Mouse (Mus musculus) ES-E14 (cell line): ENCODE results near the gene Pip4k2a. TPM values are rescaled to one million over a fixed set of nuclear protein-coding genes. Genes with fewer than 3 reads are reported as not detected.

Source experiments
- DNase-seq: peaks from one replicate; pipeline ENCODE4 v3.0.0-alpha.2; 2013; ENCODE audit warnings: low read depth, low spot score
- H3K27ac ChIP-seq: 2 replicates; pipeline ENCODE4 v1.5.1; 2012; ENCODE audit warnings: low read depth, mild to moderate bottlenecking, low read length, moderate library complexity, mixed read lengths; ENCODE audit not compliant: poor library complexity, insufficient read depth, severe bottlenecking
- H3K36me3 ChIP-seq: 2 replicates; pipeline ENCODE4 v1.6.1; 2012; ENCODE audit warnings: mild to moderate bottlenecking, low read length, moderate library complexity, mixed read lengths; ENCODE audit not compliant: control insufficient read depth, poor library complexity, insufficient read depth, severe bottlenecking
- H3K4me1 ChIP-seq, 2 experiments: fragments of 150-350 bp in 1 of 2; sonication (generic) in 1 of 2; 2 replicates each; pipeline ENCODE4 v1.6.1; 2012; ENCODE audit warnings: low read length in 2 of 2, mild to moderate bottlenecking in 1 of 2, mixed read lengths in 1 of 2; ENCODE audit not compliant: control insufficient read depth in 2 of 2, insufficient read depth in 2 of 2, poor library complexity in 1 of 2
- H3K4me3 ChIP-seq, 2 experiments: fragments of 150-350 bp in 1 of 2; sonication (generic) in 1 of 2; 2 replicates each; pipeline ENCODE4 v1.5.1; 2012; ENCODE audit warnings: low read length in 2 of 2, low read depth in 1 of 2, mild to moderate bottlenecking in 1 of 2, mixed read lengths in 1 of 2; ENCODE audit not compliant: insufficient read depth in 1 of 2, poor library complexity in 1 of 2, severe bottlenecking in 1 of 2
- H3K9ac ChIP-seq: 2 replicates; pipeline ENCODE4 v1.6.1; 2012; ENCODE audit warnings: low read depth, mild to moderate bottlenecking, low read length, mixed read lengths; ENCODE audit not compliant: poor library complexity, insufficient read depth, severe bottlenecking
- H3K9me3 ChIP-seq: fragments of 150-350 bp; sonication (generic); 2 replicates; pipeline ENCODE4 v1.6.1; 2012; ENCODE audit warnings: low read depth, mild to moderate bottlenecking, low read length; ENCODE audit not compliant: control insufficient read depth, insufficient read depth
- CHD2 ChIP-seq: IDR thresholded peaks from 2 replicates; pipeline ENCODE4 v1.6.1; 2014; ENCODE audit warnings: mild to moderate bottlenecking, low read depth, low read length, inconsistent platforms
- HCFC1 ChIP-seq: IDR thresholded peaks from 2 replicates; pipeline ENCODE4 v1.6.1; 2012; ENCODE audit warnings: low read length, inconsistent platforms, borderline replicate concordance; ENCODE audit not compliant: insufficient read depth
- MAFK ChIP-seq: IDR thresholded peaks from 2 replicates; pipeline ENCODE4 v1.6.1; 2014; ENCODE audit warnings: mild to moderate bottlenecking, low read depth, low read length, inconsistent platforms; ENCODE audit not compliant: insufficient read depth
- ZC3H11A ChIP-seq: IDR thresholded peaks from 2 replicates; pipeline ENCODE4 v1.6.1; 2012; ENCODE audit warnings: low read depth, mild to moderate bottlenecking, inconsistent platforms, low read length, borderline replicate concordance
- ZNF384 ChIP-seq: IDR thresholded peaks from 2 replicates; pipeline ENCODE4 v1.6.1; 2012; ENCODE audit warnings: low read depth, low read length, inconsistent platforms
- in situ Hi-C, 2 experiments: fragments of 600-800 bp; cut with MboI; formaldehyde crosslinking; loops; one replicate each; pipeline ENCODE4 v1.15.1; 2025; ENCODE audit warnings: low sequenced_read_pairs in 2 of 2, inconsistent platforms in 1 of 2; ENCODE audit not compliant: unreplicated experiment in 2 of 2
- total RNA-seq: library from RNA; depleted of rRNA; stranded (reverse); fragments of 300-350 nt; gene quantifications from 2 replicates; pipeline ENCODE4 v1.2.3, GENCODE M21; 2012

Pip4k2a gene
- total RNA-seq, 1 experiment, result 3.0 TPM

DNA sequence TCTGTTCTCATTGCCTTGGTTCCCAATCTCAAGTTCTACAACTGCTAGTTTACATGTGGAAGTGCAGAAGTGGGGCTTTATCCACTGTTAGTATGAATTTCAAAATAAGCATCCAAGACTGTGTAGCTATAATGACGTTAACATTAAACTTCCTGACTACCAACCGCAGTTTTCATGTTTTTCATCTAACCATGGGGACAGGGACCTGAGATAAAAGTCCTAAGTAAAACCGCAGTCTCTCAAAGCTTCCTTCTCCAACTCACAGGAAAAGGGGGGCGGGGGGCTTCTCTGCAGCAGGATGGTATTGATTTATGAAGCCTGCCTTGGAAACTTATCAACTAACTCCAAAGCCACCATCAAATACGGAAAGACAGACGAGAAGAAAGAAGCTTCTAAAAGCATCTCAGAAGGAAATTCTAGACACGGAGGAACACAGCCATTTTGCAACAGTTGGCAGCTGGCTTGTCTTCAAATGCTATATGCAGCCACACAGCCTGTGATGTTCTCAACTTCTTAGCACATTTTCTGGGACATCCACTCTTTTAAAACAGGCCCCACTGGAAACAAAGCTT lies 45.7 kb downstream of the Pip4k2a start:
- no peaks in the 10 kb centered on the region for H3K9me3 ChIP-seq
- no peaks in the 10 kb centered on the region for H3K4me1 ChIP-seq
- no peak for TF ChIP-seq CHD2
- no peak for TF ChIP-seq HCFC1
- no peak for TF ChIP-seq ZNF384
- TF ChIP-seq MAFK, result no peak
- no peak for TF ChIP-seq ZC3H11A
- in situ Hi-C loops, result no loop called here
- no peak for DNase-seq
- H3K27ac ChIP-seq, result no peak overlapping the region
- no peaks in the 10 kb centered on the region for H3K36me3 ChIP-seq
- H3K4me3 ChIP-seq, result no peak overlapping the region
- H3K9ac ChIP-seq, result no peak overlapping the region

- no peak overlapping the region for H3K9ac ChIP-seq
- H3K9me3 ChIP-seq, result no peaks in the 10 kb centered on the region
- H3K4me1 ChIP-seq, result no peaks in the 10 kb centered on the region
- in situ Hi-C loops, result no loop called here
- TF ChIP-seq MAFK, result no peak
- TF ChIP-seq ZNF384, result no peak
- no peak for TF ChIP-seq CHD2
- TF ChIP-seq HCFC1, result no peak
- no peak for TF ChIP-seq ZC3H11A
- H3K4me3 ChIP-seq, result no peak overlapping the region
- no peak overlapping the region for H3K27ac ChIP-seq
- H3K36me3 ChIP-seq, result no peaks in the 10 kb centered on the region
- no peak for DNase-seq
Measured at GRCm38 (mm10) chr2:18950758-18951157, 47.2 kb downstream of the Pip4k2a start.

GRCm38 (mm10) chr2:18948741-18949140 lies 49.2 kb downstream of the Pip4k2a start:
- TF ChIP-seq CHD2 (no peak), MAFK (no peak), HCFC1 (no peak), ZNF384 (no peak), ZC3H11A (no peak)
- DNase-seq, result no peak

DNA sequence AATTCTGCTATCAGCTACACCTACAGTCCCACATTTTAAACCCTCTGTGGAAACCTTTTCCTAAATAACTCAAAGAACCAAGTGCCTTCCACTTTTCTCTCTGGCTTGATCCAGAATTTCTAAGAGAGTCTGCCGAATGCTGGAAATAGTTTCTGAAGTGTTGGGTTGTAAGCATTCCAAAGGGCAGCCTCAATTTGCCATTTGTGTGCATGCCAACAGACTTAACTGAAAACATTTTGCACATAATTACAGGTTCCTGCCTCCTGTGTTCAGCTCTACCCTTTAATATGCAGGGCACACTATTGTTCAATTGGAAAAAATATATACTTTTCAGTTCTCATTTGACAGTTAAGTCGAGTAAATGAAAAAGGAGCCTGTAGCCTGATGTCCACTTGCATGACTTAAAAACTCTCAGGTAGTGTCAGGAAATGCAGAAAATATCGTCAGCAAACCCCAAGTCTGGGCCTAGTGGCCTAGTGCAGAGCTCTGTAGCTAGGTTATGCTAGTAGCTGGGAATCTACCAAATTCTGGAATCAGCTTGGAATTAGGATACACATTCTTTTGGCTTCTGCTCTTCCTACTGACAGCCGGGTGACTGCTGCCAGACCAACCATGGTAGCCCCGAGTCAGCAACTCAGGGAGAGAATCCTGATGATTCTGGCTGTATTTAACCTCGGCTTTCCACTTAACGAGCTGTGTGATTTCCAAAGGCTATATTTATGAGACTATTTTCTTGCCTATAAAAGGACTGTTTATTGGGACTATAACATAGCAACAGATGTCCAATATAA lies 50.1 kb downstream of the Pip4k2a start:
- Histone ChIP-seq H3K4me1 (no peaks in the 10 kb centered on the region), H3K27ac (no peak overlapping the region), H3K9ac (no peak overlapping the region), H3K9me3 (no peaks in the 10 kb centered on the region), H3K4me3 (no peak overlapping the region), H3K36me3 (no peaks in the 10 kb centered on the region)
- TF ChIP-seq MAFK, result no peak
- TF ChIP-seq HCFC1, result no peak
- TF ChIP-seq ZNF384, result no peak
- TF ChIP-seq ZC3H11A, result no peak
- TF ChIP-seq CHD2, result no peak
- no peak for DNase-seq
- in situ Hi-C loops, result no loop called here

More at GRCm38 (mm10) chr2:18948741-18949140, 49.2 kb downstream of the Pip4k2a start:
- Histone ChIP-seq H3K36me3 (no peaks in the 10 kb centered on the region), H3K4me3 (no peak overlapping the region), H3K9me3 (no peaks in the 10 kb centered on the region), H3K27ac (no peak overlapping the region), H3K9ac (no peak overlapping the region), H3K4me1 (no peaks in the 10 kb centered on the region)
- in situ Hi-C loops, result no loop called here
